Mouse (Mus musculus) ES-E14 (cell line): ENCODE measurements at regions not wholly inside any gene's neighbourhood (a gene's known extent, or its start where the extent isn't known, plus 50 kb on each side); places are given as distances from the start of the nearest gene placed in this dataset.
"Not testable (repeated sequence)": the region's sequence is repeated elsewhere in the genome, so short reads cannot be mapped to it uniquely, and the experiment has no call there.

Experiments used
- DNase-seq: peaks from one replicate; pipeline ENCODE4 v3.0.0-alpha.2; 2013; ENCODE audit warnings: low read depth, low spot score
- H3K27ac ChIP-seq: 2 replicates; pipeline ENCODE4 v1.5.1; 2012; ENCODE audit warnings: low read depth, mild to moderate bottlenecking, low read length, moderate library complexity, mixed read lengths; ENCODE audit not compliant: poor library complexity, insufficient read depth, severe bottlenecking
- H3K36me3 ChIP-seq: 2 replicates; pipeline ENCODE4 v1.6.1; 2012; ENCODE audit warnings: mild to moderate bottlenecking, low read length, moderate library complexity, mixed read lengths; ENCODE audit not compliant: control insufficient read depth, poor library complexity, insufficient read depth, severe bottlenecking
- H3K4me1 ChIP-seq, 2 experiments: fragments of 150-350 bp in 1 of 2; sonication (generic) in 1 of 2; 2 replicates each; pipeline ENCODE4 v1.6.1; 2012; ENCODE audit warnings: low read length in 2 of 2, mild to moderate bottlenecking in 1 of 2, mixed read lengths in 1 of 2; ENCODE audit not compliant: control insufficient read depth in 2 of 2, insufficient read depth in 2 of 2, poor library complexity in 1 of 2
- H3K4me3 ChIP-seq, 2 experiments: fragments of 150-350 bp in 1 of 2; sonication (generic) in 1 of 2; 2 replicates each; pipeline ENCODE4 v1.5.1; 2012; ENCODE audit warnings: low read length in 2 of 2, low read depth in 1 of 2, mild to moderate bottlenecking in 1 of 2, mixed read lengths in 1 of 2; ENCODE audit not compliant: insufficient read depth in 1 of 2, poor library complexity in 1 of 2, severe bottlenecking in 1 of 2
- H3K9ac ChIP-seq: 2 replicates; pipeline ENCODE4 v1.6.1; 2012; ENCODE audit warnings: low read depth, mild to moderate bottlenecking, low read length, mixed read lengths; ENCODE audit not compliant: poor library complexity, insufficient read depth, severe bottlenecking
- H3K9me3 ChIP-seq: fragments of 150-350 bp; sonication (generic); 2 replicates; pipeline ENCODE4 v1.6.1; 2012; ENCODE audit warnings: low read depth, mild to moderate bottlenecking, low read length; ENCODE audit not compliant: control insufficient read depth, insufficient read depth
- CHD2 ChIP-seq: IDR thresholded peaks from 2 replicates; pipeline ENCODE4 v1.6.1; 2014; ENCODE audit warnings: mild to moderate bottlenecking, low read depth, low read length, inconsistent platforms
- HCFC1 ChIP-seq: IDR thresholded peaks from 2 replicates; pipeline ENCODE4 v1.6.1; 2012; ENCODE audit warnings: low read length, inconsistent platforms, borderline replicate concordance; ENCODE audit not compliant: insufficient read depth
- MAFK ChIP-seq: IDR thresholded peaks from 2 replicates; pipeline ENCODE4 v1.6.1; 2014; ENCODE audit warnings: mild to moderate bottlenecking, low read depth, low read length, inconsistent platforms; ENCODE audit not compliant: insufficient read depth
- ZC3H11A ChIP-seq: IDR thresholded peaks from 2 replicates; pipeline ENCODE4 v1.6.1; 2012; ENCODE audit warnings: low read depth, mild to moderate bottlenecking, inconsistent platforms, low read length, borderline replicate concordance
- ZNF384 ChIP-seq: IDR thresholded peaks from 2 replicates; pipeline ENCODE4 v1.6.1; 2012; ENCODE audit warnings: low read depth, low read length, inconsistent platforms
- in situ Hi-C, 2 experiments: fragments of 600-800 bp; cut with MboI; formaldehyde crosslinking; loops; one replicate each; pipeline ENCODE4 v1.15.1; 2025; ENCODE audit warnings: low sequenced_read_pairs in 2 of 2, inconsistent platforms in 1 of 2; ENCODE audit not compliant: unreplicated experiment in 2 of 2

DNA sequence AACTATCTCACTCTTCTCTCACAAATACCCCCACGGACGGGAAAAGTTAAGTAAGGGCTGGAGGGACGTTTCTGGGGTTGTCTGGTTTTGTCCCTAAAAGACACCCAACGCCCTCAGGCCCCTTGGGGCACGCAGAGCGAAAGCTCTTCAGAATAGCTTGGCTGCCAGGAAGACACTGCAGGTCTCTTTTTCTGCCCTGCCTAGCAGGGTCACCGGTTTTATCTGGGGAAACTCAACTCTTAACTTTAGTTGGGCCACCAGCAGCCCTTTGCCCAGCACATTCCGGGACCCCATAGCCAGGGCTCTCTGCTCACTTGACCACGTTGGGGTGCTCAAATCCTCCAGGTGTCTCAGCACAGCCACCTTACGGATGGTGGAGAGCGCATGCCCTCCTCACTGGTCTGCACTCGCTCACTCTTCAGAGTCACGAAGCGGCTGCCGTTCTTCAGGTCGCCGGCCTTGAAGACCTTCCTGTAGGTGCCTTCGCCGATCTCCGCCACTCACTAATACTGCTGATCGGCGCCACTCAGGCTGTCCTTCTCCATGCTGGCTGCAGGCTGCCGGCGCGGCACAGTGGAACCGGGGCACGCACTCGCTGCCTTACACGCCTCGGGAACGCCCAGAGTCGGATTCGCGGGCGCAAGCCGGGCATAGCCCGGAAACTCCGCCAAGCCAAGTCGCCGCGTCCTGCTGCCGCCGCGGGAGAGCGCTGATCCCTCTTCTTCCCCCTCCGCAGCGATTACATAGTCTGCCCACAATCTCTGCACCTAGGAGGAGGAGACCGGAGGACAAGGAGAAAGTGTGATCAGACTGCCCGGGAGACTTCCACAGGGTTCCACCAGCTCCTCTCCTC, 83.0 kb downstream of the Ulbp1 start:
- no peak for TF ChIP-seq MAFK
- no peak for TF ChIP-seq HCFC1
- TF ChIP-seq CHD2: no peak
- TF ChIP-seq ZNF384: no peak
- TF ChIP-seq ZC3H11A: no peak
- Histone ChIP-seq H3K4me3 (peak overlapping the region; percentile 42 to 76), H3K4me1 (peaks cover 0 to 2% of the 10 kb centered on the region in 2 experiments; a peak in 1 of 4 replicates), H3K9ac (peak overlapping the region; percentile 71), H3K9me3 (no peaks in the 10 kb centered on the region), H3K27ac (no peak overlapping the region), H3K36me3 (no peaks in the 10 kb centered on the region)
- DNase-seq: no peak
- in situ Hi-C loops: no loop called here

DNA sequence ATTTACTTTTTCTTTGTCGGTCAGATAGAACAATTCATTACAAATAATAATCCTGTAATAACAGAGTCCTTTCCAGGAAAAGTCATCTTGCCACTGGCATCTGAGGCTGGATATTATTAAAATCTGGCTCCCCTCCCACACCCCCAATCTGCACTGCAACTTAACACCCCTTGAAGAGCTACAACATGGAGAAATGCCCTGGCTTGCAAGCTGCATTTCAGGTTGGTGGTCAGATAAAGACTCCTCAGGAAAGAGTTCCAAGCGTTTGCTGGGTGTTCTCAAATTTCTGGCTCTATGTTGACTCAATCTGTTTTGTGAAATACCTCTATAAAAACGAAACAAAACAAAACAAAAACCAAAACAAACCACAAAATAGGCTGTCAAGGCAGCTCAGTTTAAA, 114.6 kb downstream of the Ulbp1 start:
- H3K9me3 ChIP-seq, H3K9ac ChIP-seq, H3K4me1 ChIP-seq, DNase-seq, H3K27ac ChIP-seq, H3K4me3 ChIP-seq, H3K36me3 ChIP-seq: not testable (repeated sequence)
- in situ Hi-C loops: loop anchor here in 1 of 2 experiments (10.0 kb wide), 1 partner anchor 54 kb away; no protein-coding TSS in a partner anchor

DNA sequence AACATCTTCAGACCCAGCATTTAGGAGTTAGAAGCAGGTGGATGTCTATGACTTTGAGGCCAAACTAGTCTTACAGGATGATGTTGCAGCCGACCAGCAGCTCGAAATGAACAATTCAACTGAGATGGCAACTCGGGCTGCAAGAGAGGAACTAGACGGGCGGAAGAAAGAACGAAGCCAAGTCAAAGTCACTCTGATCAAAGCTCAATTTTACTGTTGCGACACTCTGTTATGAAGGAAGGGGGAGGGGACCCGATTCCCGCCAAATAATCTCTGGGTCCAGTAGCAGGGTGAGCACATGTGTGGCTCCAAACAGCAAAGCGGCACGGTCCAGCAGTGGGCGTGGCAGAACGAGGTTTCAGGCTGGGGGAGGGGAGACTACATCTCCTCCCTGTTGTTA, 129.1 kb downstream of the Ulbp1 start:
- H3K9ac ChIP-seq, H3K4me1 ChIP-seq, DNase-seq, H3K36me3 ChIP-seq, in situ Hi-C loops, H3K9me3 ChIP-seq, H3K27ac ChIP-seq, H3K4me3 ChIP-seq: not testable (repeated sequence)

DNA sequence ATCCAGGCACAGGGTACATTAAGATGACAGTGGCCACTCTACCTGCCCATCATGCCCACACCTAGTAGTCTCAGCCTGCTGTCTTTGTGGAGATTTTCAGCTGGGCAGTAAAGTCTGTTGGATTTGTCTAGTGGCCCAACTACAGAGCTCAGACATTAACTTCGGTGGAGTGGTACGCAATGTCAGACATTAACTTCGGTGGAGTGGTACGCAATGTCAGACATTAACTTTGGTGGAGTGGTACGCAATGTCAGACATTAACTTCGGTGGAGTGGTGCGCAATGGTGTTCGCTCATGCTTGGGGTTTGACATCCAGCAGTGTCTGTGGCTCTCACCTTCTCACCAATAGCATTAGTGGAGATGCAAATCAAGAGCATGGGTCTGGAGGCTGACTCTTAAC, 129.7 kb downstream of the Ulbp1 start:
- H3K9ac ChIP-seq, H3K9me3 ChIP-seq, H3K4me3 ChIP-seq, DNase-seq, H3K36me3 ChIP-seq, in situ Hi-C loops, H3K4me1 ChIP-seq, H3K27ac ChIP-seq: not testable (repeated sequence)

DNA sequence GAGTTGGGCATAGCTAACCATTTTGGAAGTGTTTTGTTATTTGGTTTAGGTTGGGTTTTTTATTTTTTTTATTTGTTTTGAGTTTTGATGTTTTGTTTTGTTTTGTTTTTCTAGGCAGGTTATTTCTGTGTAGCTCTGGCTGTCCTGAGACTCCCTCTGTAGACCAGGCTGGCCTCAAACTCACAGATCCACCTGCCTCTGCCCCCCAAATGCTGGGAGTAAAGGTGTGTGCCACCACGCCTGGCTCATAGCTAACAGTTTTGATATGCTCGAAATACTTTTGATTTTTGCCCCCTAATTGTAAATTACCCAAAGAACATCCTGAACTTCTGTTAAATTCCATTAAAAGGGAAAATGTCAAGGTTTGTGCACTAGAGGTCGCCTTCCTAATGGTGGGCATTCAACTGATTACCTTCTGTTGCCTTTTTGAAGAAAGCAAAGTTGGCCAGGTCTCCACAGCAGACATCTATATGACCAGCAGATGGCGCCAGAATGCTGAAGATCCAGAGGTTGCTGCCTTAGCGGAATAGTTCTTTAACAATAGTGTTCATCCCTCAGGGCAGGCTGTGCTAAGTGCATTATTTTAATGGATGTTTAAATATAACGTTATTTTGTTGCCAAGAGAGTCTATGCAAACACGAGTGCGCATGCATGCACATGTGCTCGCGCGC, 121.2 kb upstream of the Cnksr3 start:
- TF ChIP-seq MAFK: no peak
- peak; percentile 77 for TF ChIP-seq ZC3H11A
- peak; percentile 88 for DNase-seq
- Histone ChIP-seq H3K27ac (no peak overlapping the region), H3K9ac (no peak overlapping the region), H3K4me3 (no peak overlapping the region), H3K9me3 (no peaks in the 10 kb centered on the region), H3K36me3 (no peaks in the 10 kb centered on the region), H3K4me1 (no peaks in the 10 kb centered on the region)
- in situ Hi-C loops: no loop called here
